Mouse (Mus musculus) cerebellum, postnatal 14 days (tissue): ENCODE measurements around the gene Espl1.

Experiments
- DNase-seq, 2 experiments: peaks; one replicate each; pipeline ENCODE4 v3.0.0; 2021; ENCODE audit warnings: mixed read lengths in 2 of 2

Gene Espl1

GRCm38 (mm10) chr15:102339612-102340011 is 43.5 kb downstream of the Espl1 start:
- no peak for DNase-seq

GRCm38 (mm10) chr15:102341580-102341979 is 45.5 kb downstream of the Espl1 start:
- peak; percentile 42 to 65 for DNase-seq

GRCm38 (mm10) chr15:102344490-102344889 is 48.4 kb downstream of the Espl1 start:
- no peak for DNase-seq

DNA sequence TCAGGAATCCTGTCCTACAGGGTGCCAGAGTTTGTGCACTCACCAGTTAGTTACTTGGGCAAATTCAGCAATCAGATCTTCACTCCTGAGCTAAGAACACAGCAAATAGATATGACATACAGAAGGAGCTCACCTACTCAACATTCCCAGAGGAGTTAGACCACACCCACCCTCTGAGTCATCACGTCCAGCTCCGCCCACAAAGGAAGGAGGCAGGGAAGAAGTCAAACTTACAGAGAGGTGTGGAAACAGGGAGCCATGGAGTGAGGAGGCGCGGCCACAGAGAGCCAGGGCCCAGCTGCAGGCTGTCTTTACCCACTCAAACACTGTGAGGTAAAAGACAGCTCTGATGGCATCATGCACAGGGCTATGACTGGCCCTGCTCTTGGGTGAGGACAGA is 50.4 kb downstream of the Espl1 start:
- DNase-seq = no peak

- peak; percentile 97 to 98 for DNase-seq
These were observed 54.3 kb downstream of the Espl1 start, which contains the start of gene Aaas for GRCm38 (mm10) chr15:102350138-102350941. Gene Aaas, minus strand, starts transcription at chr15:102350771.

DNA sequence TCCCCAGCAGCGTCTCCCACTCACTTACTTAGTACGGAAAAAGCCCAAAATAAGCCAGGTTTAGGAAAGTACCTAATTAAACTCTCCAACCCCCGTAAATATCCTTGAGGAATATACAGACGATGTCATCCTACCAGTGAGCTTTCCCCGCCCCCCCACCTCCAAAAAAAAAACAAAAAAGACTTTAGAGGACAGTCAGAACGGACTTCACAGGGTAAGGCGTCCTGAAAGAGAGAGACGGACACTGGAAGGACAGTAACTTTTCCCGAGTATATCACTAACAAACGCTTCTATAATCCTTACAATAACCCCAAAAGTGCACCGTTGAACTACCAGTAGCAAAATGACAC is 54.9 kb downstream of the Espl1 start:
- no peak for DNase-seq

- no peak for DNase-seq
These were observed 56.1 kb downstream of the Espl1 start for GRCm38 (mm10) chr15:102352177-102352576.

GRCm38 (mm10) chr15:102353986-102354385 is 57.9 kb downstream of the Espl1 start:
- no peak for DNase-seq

DNA sequence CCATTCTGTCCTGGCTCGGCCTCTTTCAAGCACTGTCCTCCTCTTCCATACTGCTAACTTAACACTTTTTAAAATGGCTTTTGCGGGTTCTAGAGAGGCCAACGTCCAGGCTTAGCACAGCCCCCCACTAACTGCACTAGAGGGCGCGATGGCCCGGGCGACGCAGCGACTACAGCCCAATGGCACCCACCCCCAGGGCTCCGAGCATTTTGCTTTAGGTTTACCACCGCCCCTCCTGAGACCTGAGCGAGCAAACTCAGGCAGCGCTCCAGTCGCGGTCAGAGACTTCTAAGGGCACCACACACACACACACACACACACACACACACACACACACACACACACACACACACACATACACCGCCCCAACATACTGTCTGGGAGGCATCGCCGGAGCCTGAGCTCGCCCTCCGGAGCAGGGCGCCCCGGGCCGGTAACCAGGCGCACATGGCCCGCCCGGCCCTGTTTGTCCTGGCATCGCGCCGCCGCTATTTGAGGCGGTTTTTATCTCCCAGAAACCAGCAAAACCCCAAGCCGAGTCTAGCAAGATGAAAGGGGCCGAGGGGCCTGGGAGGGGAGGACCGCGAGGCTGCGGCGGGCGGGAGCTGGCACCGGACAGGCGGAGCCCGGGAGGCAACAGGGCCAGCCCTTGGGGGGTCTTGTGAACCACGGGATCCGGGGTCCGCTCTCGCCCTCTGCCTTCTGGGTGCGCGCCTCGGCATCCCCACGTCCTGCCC is 59.2 kb downstream of the Espl1 start:
- DNase-seq = peak; percentile 51 to 59

DNA sequence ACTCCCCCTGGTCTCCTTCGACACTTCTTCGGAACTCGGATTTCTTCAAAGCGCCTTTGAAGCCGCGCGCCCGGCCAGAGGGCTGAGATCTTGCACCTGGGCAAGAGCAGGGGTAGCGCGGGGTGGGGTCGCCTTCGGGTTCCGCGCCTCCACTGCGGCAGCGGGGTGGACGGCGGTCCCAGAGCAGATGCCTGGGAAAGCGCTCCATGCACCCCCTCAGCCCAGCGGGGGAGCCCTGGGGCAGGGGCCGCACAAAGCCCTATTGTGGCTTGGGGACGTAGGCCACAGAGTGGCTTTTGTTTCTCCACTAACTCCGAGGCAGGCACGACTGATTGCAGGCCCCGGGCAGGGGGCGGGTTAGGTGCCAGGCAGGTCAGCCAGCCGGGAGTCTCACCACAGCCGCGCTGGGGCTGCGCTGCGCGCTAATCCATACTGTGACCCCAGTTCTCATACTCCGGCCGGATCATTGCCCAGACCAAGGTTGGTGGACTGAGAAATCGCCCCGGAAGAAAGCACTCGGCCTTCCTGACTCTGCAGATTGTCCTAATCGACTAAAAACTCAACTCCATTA is 59.9 kb downstream of the Espl1 start:
- peak; percentile 28 to 49 for DNase-seq

- DNase-seq = no peak
These were observed 60.6 kb downstream of the Espl1 start for GRCm38 (mm10) chr15:102356501-102357325.

DNA sequence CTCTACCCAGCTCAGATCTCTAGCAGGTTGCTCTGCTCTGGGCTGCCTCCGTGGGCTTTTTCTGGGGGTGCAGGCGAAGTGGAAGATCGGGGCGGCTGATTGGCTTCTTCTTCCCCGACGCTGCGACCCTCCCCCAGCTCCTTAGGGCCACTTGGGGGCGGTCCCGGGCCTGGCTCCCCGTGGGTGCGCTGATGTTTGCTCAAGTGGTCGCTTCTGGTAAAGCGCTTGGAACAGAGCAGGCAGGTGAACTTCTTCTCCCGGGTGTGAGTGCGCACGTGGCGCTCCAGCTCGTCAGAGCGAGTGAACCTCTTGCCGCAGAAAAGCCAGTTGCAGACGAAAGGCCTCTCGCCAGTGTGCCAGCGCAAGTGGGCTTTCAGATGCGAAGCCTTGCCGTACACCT is 62.1 kb downstream of the Espl1 start:
- DNase-seq = no peak

DNA sequence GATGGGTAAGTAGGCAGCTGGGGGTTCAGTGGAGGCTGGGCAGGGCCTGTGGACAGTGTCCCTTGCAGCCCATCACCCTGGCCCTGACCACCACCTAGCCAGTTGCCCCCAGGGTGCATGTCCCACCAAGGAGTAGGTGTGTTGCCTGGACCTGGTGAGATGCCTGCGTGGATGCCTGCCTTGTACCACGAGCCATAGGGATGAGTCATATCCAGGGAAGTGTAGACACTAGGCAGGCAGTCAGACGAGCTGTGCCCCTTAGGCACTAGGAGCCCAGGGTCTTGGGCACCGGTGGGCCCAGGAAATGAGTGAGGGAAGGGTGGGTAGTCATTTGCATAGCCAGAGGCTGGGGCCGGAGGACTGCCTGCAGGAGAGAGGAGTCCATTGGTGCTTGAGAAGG is 62.8 kb downstream of the Espl1 start:
- DNase-seq = no peak

DNA sequence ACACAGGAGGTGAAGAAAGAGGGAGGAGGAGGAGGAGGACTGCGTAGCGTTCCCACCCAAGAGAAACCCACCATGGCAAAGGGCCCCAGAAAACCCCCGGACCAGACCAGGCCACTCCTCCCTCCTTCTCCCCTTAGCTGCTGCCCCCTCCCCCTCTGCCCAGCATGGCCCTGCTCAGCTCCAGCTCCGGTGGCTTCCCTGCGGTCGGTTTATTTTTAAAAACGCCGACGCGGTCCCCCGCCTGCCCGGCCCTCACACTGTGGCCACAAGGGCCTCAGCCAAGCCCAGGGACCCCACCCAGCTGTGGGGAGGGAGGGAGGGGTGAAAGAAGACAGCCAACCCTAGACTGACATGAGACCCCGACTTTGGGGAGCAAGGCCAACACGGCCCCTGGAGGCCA is 66.6 kb downstream of the Espl1 start:
- no peak for DNase-seq

DNA sequence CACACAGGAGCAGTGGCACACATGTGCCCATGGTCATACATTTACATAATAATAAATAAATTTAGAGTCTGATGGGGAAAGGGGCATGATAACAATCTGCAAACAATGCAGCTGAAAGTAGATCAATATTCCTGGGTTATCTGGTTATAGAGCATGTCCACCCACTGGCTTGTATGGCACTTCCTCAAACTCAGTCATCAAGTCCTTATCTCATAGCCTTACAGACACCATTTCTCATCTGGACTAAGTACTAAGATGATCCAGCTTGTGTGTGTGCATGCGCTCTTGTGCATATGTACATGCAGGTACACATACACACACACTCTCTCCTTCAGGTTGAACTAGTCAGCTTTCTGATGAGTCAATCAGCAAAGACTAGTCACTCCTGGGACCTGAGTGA is 68.6 kb downstream of the Espl1 start:
- DNase-seq = no peak

DNA sequence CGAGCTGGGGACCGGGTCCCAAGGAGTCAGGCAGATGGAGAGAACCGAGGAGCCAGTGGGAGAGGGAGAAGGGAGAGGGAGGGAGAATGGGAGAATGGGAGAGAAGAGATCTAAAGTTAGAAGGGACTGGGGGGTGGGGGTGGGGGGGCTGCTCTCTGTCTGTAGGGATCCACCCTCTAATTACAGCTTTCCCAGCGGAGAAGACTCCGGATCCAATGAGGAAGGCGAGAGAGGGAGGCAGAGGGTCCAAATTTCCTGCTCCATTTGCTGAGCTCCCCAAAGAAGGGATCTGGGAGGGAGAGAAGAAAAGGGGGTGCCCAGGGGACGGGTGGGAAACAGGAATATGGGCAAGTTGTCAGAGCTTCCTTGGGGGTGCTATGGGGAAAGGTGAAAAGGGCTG is 70.2 kb downstream of the Espl1 start:
- DNase-seq = no peak

- no peak for DNase-seq
These were observed 70.8 kb downstream of the Espl1 start, which contains the start of gene Sp7 for GRCm38 (mm10) chr15:102366733-102367344. Gene Sp7, minus strand, starts transcription at chr15:102367182.

- no peak for DNase-seq
These were observed 73.9 kb downstream of the Espl1 start for GRCm38 (mm10) chr15:102369972-102370371.

GRCm38 (mm10) chr15:102370727-102371126 is 74.7 kb downstream of the Espl1 start:
- DNase-seq = no peak
